Mouse (Mus musculus) midbrain, embryonic 16.5 days (tissue): ENCODE results near the gene Traf3ip3. TPM values are rescaled to one million over a fixed set of nuclear protein-coding genes. Genes with fewer than 3 reads are reported as not detected.

Experiments used
- ATAC-seq: fragments of 200-750 bp; cut with Nextera tagmentation; 2 replicates; pipeline ENCODE4 v1.8.0; 2017; ENCODE audit warnings: moderate TSS enrichment
- H3K27ac ChIP-seq: fragments of 300-500 bp; sonication (generic); 2 replicates; pipeline ENCODE4 v1.5.1; 2014; ENCODE audit warnings: mild to moderate bottlenecking, low read length, mixed read lengths
- H3K27me3 ChIP-seq: fragments of 300-500 bp; sonication (generic); 2 replicates; pipeline ENCODE4 v1.6.1; 2014; ENCODE audit warnings: low read depth, low read length, mixed read lengths; ENCODE audit not compliant: control insufficient read depth, insufficient read depth
- H3K36me3 ChIP-seq: fragments of 300-500 bp; sonication (generic); 2 replicates; pipeline ENCODE4 v1.6.1; 2014; ENCODE audit warnings: mild to moderate bottlenecking, low read length, moderate library complexity, mixed read lengths; ENCODE audit not compliant: control insufficient read depth, insufficient read depth
- H3K4me1 ChIP-seq: fragments of 300-500 bp; sonication (generic); 2 replicates; pipeline ENCODE4 v1.6.1; 2014; ENCODE audit warnings: mild to moderate bottlenecking, low read length, mixed read lengths; ENCODE audit not compliant: control insufficient read depth, insufficient read depth
- H3K4me2 ChIP-seq: fragments of 300-500 bp; sonication (generic); 2 replicates; pipeline ENCODE4 v1.6.1; 2014; ENCODE audit warnings: mild to moderate bottlenecking, low read length, mixed read lengths
- H3K4me3 ChIP-seq: fragments of 300-500 bp; sonication (generic); 2 replicates; pipeline ENCODE4 v1.5.1; 2014; ENCODE audit warnings: low read depth, mild to moderate bottlenecking, low read length, moderate library complexity, mixed read lengths
- H3K9ac ChIP-seq: fragments of 300-500 bp; sonication (generic); 2 replicates; pipeline ENCODE4 v1.6.1; 2014; ENCODE audit warnings: low read depth, low read length, mixed read lengths
- H3K9me3 ChIP-seq: fragments of 300-500 bp; sonication (generic); replicated peaks from 2 replicates; pipeline ENCODE4 v1.6.1; 2014; ENCODE audit warnings: mild to moderate bottlenecking, low read length, mixed read lengths; ENCODE audit not compliant: control insufficient read depth, poor library complexity, severe bottlenecking
- WGBS: fragments of 180-500 bp; shearing (Covaris S2); extraction: QIAGEN DNeasy Blood & Tissue Kit; methylation state at CpG from one replicate; pipeline ENCODE4 v1.1.7; 2014; 5-methylcytosine and 5-hydroxymethylcytosine counted together
- polyA plus RNA-seq: library from polyadenylated mRNA; unstranded; fragments of >200 nt; fragmentation: Nextera tagmentation; extraction: Ambion mirVana; gene quantifications from 2 replicates; pipeline ENCODE4 v1.2.1, GENCODE M21; 2015

Traf3ip3 gene
- polyA plus RNA-seq, 1 experiment from 2014 or later: 1.1 TPM

- WGBS: 91% methylated on average over 2 of the region's 2 CpGs
Observed at GRCm38 (mm10) chr1:193198312-193198711, 3.2 kb downstream of the Traf3ip3 start.

GRCm38 (mm10) chr1:193197494-193198205, 3.9 kb downstream of the Traf3ip3 start:
- Histone ChIP-seq H3K36me3 (no peaks in the 10 kb centered on the region), H3K9me3 (no peaks in the 10 kb centered on the region), H3K4me1 (no peaks in the 10 kb centered on the region), H3K27ac (no peak overlapping the region), H3K9ac (no peak overlapping the region), H3K4me3 (no peak overlapping the region), H3K27me3 (no peaks in the 10 kb centered on the region), H3K4me2 (no peak overlapping the region)
- ATAC-seq: no peak
- WGBS: 92% methylated on average over 18 of the region's 18 CpGs

More at GRCm38 (mm10) chr1:193198312-193198711, 3.2 kb downstream of the Traf3ip3 start:
- H3K9me3 ChIP-seq: no peaks in the 10 kb centered on the region
- no peak overlapping the region for H3K4me3 ChIP-seq
- H3K27ac ChIP-seq: no peak overlapping the region
- ATAC-seq: no peak
- H3K36me3 ChIP-seq: no peaks in the 10 kb centered on the region
- no peaks in the 10 kb centered on the region for H3K4me1 ChIP-seq
- H3K27me3 ChIP-seq: no peaks in the 10 kb centered on the region
- H3K4me2 ChIP-seq: no peak overlapping the region
- H3K9ac ChIP-seq: no peak overlapping the region

- no peak overlapping the region for H3K9ac ChIP-seq
- no peaks in the 10 kb centered on the region for H3K4me1 ChIP-seq
- H3K27me3 ChIP-seq: no peaks in the 10 kb centered on the region
- H3K4me2 ChIP-seq: no peak overlapping the region
- no peak overlapping the region for H3K4me3 ChIP-seq
- H3K27ac ChIP-seq: no peak overlapping the region
- WGBS: 71% methylated on average over 3 of the region's 3 CpGs
- no peaks in the 10 kb centered on the region for H3K9me3 ChIP-seq
- ATAC-seq: no peak
- H3K36me3 ChIP-seq: no peaks in the 10 kb centered on the region
Observed at GRCm38 (mm10) chr1:193195169-193195810, 6.2 kb downstream of the Traf3ip3 start.

- no peak for ATAC-seq
- no peaks in the 10 kb centered on the region for H3K9me3 ChIP-seq
- H3K9ac ChIP-seq: no peak overlapping the region
- no peaks in the 10 kb centered on the region for H3K27me3 ChIP-seq
- no peaks in the 10 kb centered on the region for H3K36me3 ChIP-seq
- no peak overlapping the region for H3K4me2 ChIP-seq
- H3K4me3 ChIP-seq: no peak overlapping the region
- H3K4me1 ChIP-seq: peaks cover 2% of the 10 kb centered on the region
- WGBS: 75% methylated on average over 3 of the region's 3 CpGs
- no peak overlapping the region for H3K27ac ChIP-seq
Observed at GRCm38 (mm10) chr1:193194416-193195140, 6.9 kb downstream of the Traf3ip3 start.

- Histone ChIP-seq H3K4me1 (peaks cover 6% of the 10 kb centered on the region), H3K36me3 (no peaks in the 10 kb centered on the region), H3K9me3 (no peaks in the 10 kb centered on the region), H3K27me3 (no peaks in the 10 kb centered on the region), H3K4me3 (no peak overlapping the region), H3K9ac (no peak overlapping the region), H3K4me2 (no peak overlapping the region), H3K27ac (no peak overlapping the region)
- no peak for ATAC-seq
- 90% methylated on average over 7 of the region's 7 CpGs for WGBS
Observed at GRCm38 (mm10) chr1:193191675-193192283, 9.7 kb downstream of the Traf3ip3 start.

GRCm38 (mm10) chr1:193189771-193190170, 11.7 kb downstream of the Traf3ip3 start:
- WGBS: 53% methylated on average over 3 of the region's 3 CpGs
- no peak for ATAC-seq
- H3K4me2 ChIP-seq: no peak overlapping the region
- no peak overlapping the region for H3K4me3 ChIP-seq
- H3K27ac ChIP-seq: peak overlapping the region; percentile 62
- H3K36me3 ChIP-seq: no peaks in the 10 kb centered on the region
- H3K27me3 ChIP-seq: no peaks in the 10 kb centered on the region
- H3K4me1 ChIP-seq: peaks cover 6% of the 10 kb centered on the region
- no peaks in the 10 kb centered on the region for H3K9me3 ChIP-seq
- no peak overlapping the region for H3K9ac ChIP-seq

GRCm38 (mm10) chr1:193189151-193189621, 12.3 kb downstream of the Traf3ip3 start:
- Histone ChIP-seq H3K9ac (no peak overlapping the region), H3K27ac (peak overlapping the region; percentile 62; the same call in 1 of the 2 replicates), H3K4me2 (no peak overlapping the region), H3K9me3 (no peaks in the 10 kb centered on the region), H3K4me3 (no peak overlapping the region), H3K36me3 (no peaks in the 10 kb centered on the region), H3K4me1 (peaks cover 6% of the 10 kb centered on the region), H3K27me3 (no peaks in the 10 kb centered on the region)
- WGBS: 16% methylated on average over 9 of the region's 9 CpGs
- ATAC-seq: peak; percentile 83; the same call in 1 of the 2 replicates

- no peak overlapping the region for H3K27ac ChIP-seq
- no peak overlapping the region for H3K4me2 ChIP-seq
- no peak for ATAC-seq
- no peaks in the 10 kb centered on the region for H3K27me3 ChIP-seq
- H3K4me3 ChIP-seq: no peak overlapping the region
- H3K9ac ChIP-seq: no peak overlapping the region
- H3K9me3 ChIP-seq: no peaks in the 10 kb centered on the region
- WGBS: 91% methylated on average over 6 of the region's 6 CpGs
- H3K4me1 ChIP-seq: peaks cover 6% of the 10 kb centered on the region
- H3K36me3 ChIP-seq: no peaks in the 10 kb centered on the region
Observed at GRCm38 (mm10) chr1:193188257-193188656, 13.2 kb downstream of the Traf3ip3 start.
